Mouse (Mus musculus): ENCODE measurements around the gene Ppp1r13l. TPM values are rescaled to one million over a fixed set of nuclear protein-coding genes. Genes with fewer than 3 reads are reported as not detected.

Ppp1r13l gene
- polyA plus RNA-seq, 1 experiment from 2014 or later, result 11.6 TPM

DNA sequence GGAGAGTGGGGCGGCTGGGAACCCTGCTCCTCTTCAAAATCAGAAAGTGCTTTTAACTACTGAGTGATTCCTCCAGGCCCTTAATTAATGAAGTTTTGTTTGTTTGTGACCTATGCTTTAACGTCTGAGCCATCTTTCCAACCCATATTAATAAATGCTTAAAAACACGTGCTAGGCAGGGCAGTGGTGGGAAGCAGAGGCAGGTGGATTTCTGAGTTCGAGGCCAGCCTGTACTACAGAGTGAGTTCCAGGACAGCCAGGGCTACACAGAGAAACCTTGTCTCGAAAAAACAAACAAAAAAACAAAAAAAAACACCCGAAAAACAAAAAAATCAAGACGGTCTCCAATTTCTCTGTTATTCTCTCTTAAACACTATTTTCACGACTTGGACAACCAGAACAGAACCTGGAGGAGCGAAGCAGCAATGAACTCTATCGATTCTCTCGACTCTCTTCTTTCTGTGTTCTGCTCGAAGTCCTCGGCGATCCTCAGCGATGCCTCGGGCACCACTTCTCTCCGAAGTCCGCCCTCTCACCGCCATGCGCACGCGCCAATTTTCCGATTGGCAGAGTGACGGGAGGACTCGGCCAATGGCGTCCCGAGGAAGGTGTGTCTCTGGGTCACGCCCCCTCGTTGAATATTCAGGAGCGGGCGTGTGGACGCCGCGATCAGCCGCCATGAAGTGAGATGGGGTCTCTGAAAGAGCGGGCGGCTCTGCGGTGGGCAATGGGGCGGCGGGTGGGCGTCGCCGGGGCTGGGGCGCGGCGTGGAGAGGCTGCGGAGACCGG lies 22.0 kb downstream of the Ppp1r13l start, which contains the start of gene Ercc2:
TSS of gene Ercc2 (plus strand) at position 634 of the 789 bp plus-strand sequence.
- peak; percentile 96 for ATAC-seq (ENCODE audit: low read depth)
- 8% methylated on average over 32 of the region's 48 CpGs for WGBS
- DNase-seq (ENCODE audit: low spot score), result peak; percentile 99

GRCm38 (mm10) chr7:19382166-19382541 lies 22.6 kb downstream of the Ppp1r13l start:
- DNase-seq (ENCODE audit: low spot score) (no peak), ATAC-seq (ENCODE audit: low read depth) (peak; percentile 56)
- Histone ChIP-seq H3K9ac (ENCODE audit: low read depth, low read length) (peak overlapping the region; percentile 89), H3K4me1 (ENCODE audit: control insufficient read depth, insufficient read depth, low read length) (peaks cover 9% of the 10 kb centered on the region), H3K9me3 (ENCODE audit: control insufficient read depth, low read length) (no peaks in the 10 kb centered on the region), H3K4me3 (ENCODE audit: low read depth, low read length) (peak overlapping the region; percentile 89), H3K27ac (replicated peaks; ENCODE audit: low read depth, low read length) (0 out of 2 replicates have a peak overlapping the region, but pooled peaks have one; percentile 21), H3K4me2 (ENCODE audit: low read depth, low read length) (peak overlapping the region; percentile 88), H3K27me3 (replicated peaks; ENCODE audit: control insufficient read depth, insufficient read depth, low read length) (no peaks in the 10 kb centered on the region), H3K36me3 (ENCODE audit: control insufficient read depth, insufficient read depth, low read length) (peaks cover 45% of the 10 kb centered on the region)
- 0% methylated on average over 14 of the region's 37 CpGs for WGBS

More for the DNA sequence above, 22.0 kb downstream of the Ppp1r13l start, which contains the start of gene Ercc2:
- Histone ChIP-seq H3K36me3 (ENCODE audit: control insufficient read depth, insufficient read depth, low read length) (peaks cover 43% of the 10 kb centered on the region), H3K27me3 (replicated peaks; ENCODE audit: control insufficient read depth, insufficient read depth, low read length) (no peaks in the 10 kb centered on the region), H3K9me3 (ENCODE audit: control insufficient read depth, low read length) (no peaks in the 10 kb centered on the region), H3K4me1 (ENCODE audit: control insufficient read depth, insufficient read depth, low read length) (peaks cover 9% of the 10 kb centered on the region), H3K27ac (replicated peaks; ENCODE audit: low read depth, low read length) (0 out of 2 replicates have a peak within 1 kb of the TSS, but pooled peaks have one; percentile 21), H3K4me3 (ENCODE audit: low read depth, low read length) (peak within 1 kb of the TSS; percentile 89), H3K9ac (ENCODE audit: low read depth, low read length) (peak within 1 kb of the TSS; percentile 89), H3K4me2 (ENCODE audit: low read depth, low read length) (peak within 1 kb of the TSS; percentile 88)

DNA sequence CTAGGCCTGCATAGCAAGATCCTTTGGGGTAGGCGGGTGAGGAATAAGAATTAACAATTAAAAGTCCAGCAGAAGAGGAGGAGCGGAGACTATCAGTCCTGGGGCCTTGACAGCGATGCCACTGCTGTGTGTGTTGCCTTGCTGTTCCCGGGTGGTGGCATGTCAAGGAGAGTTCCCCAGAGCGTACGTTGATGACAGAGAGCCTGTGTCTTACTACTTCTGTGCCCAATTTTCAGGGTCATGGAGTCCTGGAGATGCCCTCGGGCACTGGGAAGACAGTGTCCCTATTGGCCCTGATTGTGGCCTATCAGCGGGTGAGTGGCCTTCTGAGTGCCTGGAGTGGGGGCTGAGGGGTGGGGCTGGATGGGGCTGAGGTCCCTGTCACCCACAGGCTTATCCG lies 24.2 kb downstream of the Ppp1r13l start:
- H3K4me2 ChIP-seq (ENCODE audit: low read depth, low read length), result no peak overlapping the region
- H3K27me3 ChIP-seq (replicated peaks; ENCODE audit: control insufficient read depth, insufficient read depth, low read length), result no peaks in the 10 kb centered on the region
- no peak overlapping the region for H3K4me3 ChIP-seq (ENCODE audit: low read depth, low read length)
- WGBS, result 65% methylated on average over 9 of the region's 9 CpGs
- no peak for DNase-seq (ENCODE audit: low spot score)
- no peak overlapping the region for H3K27ac ChIP-seq (replicated peaks; ENCODE audit: low read depth, low read length)
- peaks cover 47% of the 10 kb centered on the region for H3K36me3 ChIP-seq (ENCODE audit: control insufficient read depth, insufficient read depth, low read length)
- H3K9ac ChIP-seq (ENCODE audit: low read depth, low read length), result no peak overlapping the region; the same call in 1 of the 2 replicates
- no peak for ATAC-seq (ENCODE audit: low read depth)
- H3K9me3 ChIP-seq (ENCODE audit: control insufficient read depth, low read length), result no peaks in the 10 kb centered on the region
- H3K4me1 ChIP-seq (ENCODE audit: control insufficient read depth, insufficient read depth, low read length), result peaks cover 9% of the 10 kb centered on the region

GRCm38 (mm10) chr7:19388699-19389413 lies 29.3 kb downstream of the Ppp1r13l start:
- no peak overlapping the region for H3K4me3 ChIP-seq (ENCODE audit: low read depth, low read length)
- H3K27me3 ChIP-seq (replicated peaks; ENCODE audit: control insufficient read depth, insufficient read depth, low read length), result no peaks in the 10 kb centered on the region
- no peaks in the 10 kb centered on the region for H3K9me3 ChIP-seq (ENCODE audit: control insufficient read depth, low read length)
- ATAC-seq (ENCODE audit: low read depth), result peak; percentile 44; the same call in 1 of the 2 replicates
- H3K27ac ChIP-seq (replicated peaks; ENCODE audit: low read depth, low read length), result no peak overlapping the region; the same call in 1 of the 2 replicates
- H3K4me2 ChIP-seq (ENCODE audit: low read depth, low read length), result no peak overlapping the region
- 76% methylated on average over 9 of the region's 10 CpGs for WGBS
- no peak overlapping the region for H3K9ac ChIP-seq (ENCODE audit: low read depth, low read length)
- H3K4me1 ChIP-seq (ENCODE audit: control insufficient read depth, insufficient read depth, low read length), result no peaks in the 10 kb centered on the region
- peaks cover 96% of the 10 kb centered on the region for H3K36me3 ChIP-seq (ENCODE audit: control insufficient read depth, insufficient read depth, low read length)
- DNase-seq (ENCODE audit: low spot score), result peak; percentile 74

GRCm38 (mm10) chr7:19394484-19394883 lies 34.9 kb downstream of the Ppp1r13l start:
- no peak overlapping the region for H3K4me3 ChIP-seq (ENCODE audit: low read depth, low read length)
- 85% methylated on average over 6 of the region's 8 CpGs for WGBS
- H3K27ac ChIP-seq (replicated peaks; ENCODE audit: low read depth, low read length), result no peak overlapping the region

DNA sequence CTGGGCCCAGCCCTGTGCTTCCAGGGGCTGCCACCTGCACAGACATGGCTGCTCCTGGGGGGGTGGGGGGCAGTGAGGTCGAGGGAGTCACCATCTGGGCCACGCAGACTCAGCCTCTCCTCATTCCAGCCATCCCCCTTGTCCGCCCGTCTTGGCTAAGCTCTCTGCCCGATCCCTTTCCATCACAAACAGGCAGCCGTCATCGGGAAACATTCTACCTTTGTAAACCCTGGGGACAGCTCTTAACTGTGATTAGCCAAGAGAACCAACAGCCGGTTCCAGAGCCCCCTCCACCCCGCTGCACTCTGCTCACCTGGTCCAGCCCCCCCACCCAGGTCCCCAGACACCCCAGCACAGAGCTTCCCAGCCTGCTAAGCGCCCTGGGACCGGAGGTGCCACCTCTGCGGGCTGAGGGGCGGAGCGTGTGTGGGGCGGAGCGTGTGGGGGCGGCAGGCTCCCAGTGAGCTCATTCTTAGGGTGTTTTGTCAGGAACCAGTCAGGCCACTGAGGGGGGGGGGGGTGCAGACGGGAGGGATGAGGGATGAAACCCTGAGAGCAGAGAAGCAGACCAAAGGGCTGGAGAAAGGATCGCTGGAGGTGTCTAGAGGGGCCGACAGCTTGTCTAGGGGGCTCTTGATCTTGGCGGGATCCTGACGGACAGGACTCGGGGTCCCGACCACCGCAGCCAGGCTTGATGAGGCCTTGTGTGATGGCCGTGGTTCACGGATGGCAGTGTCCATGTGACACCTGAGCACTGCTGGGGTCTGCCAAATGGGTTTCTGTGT lies 40.1 kb downstream of the Ppp1r13l start:
- Histone ChIP-seq H3K9me3 (ENCODE audit: control insufficient read depth, low read length) (peaks cover 7% of the 10 kb centered on the region; the same call in 1 of the 2 replicates), H3K4me3 (ENCODE audit: low read depth, low read length) (peak overlapping the region; percentile 28), H3K4me1 (ENCODE audit: control insufficient read depth, insufficient read depth, low read length) (peaks cover 5% of the 10 kb centered on the region; the same call in 1 of the 2 replicates), H3K9ac (ENCODE audit: low read depth, low read length) (peak overlapping the region; percentile 55), H3K27me3 (replicated peaks; ENCODE audit: control insufficient read depth, insufficient read depth, low read length) (peaks cover 43% of the 10 kb centered on the region), H3K36me3 (ENCODE audit: control insufficient read depth, insufficient read depth, low read length) (peaks cover 14% of the 10 kb centered on the region), H3K4me2 (ENCODE audit: low read depth, low read length) (peak overlapping the region; percentile 55), H3K27ac (replicated peaks; ENCODE audit: low read depth, low read length) (peak overlapping the region; percentile 55)
- 3% methylated on average over 26 of the region's 27 CpGs for WGBS
- ATAC-seq (ENCODE audit: low read depth), result peak; percentile 72
- peak; percentile 72 for DNase-seq (ENCODE audit: low spot score)

More at GRCm38 (mm10) chr7:19394484-19394883, 34.9 kb downstream of the Ppp1r13l start:
- peaks cover 66% of the 10 kb centered on the region for H3K36me3 ChIP-seq (ENCODE audit: control insufficient read depth, insufficient read depth, low read length)
- H3K4me1 ChIP-seq (ENCODE audit: control insufficient read depth, insufficient read depth, low read length), result peaks cover 2% of the 10 kb centered on the region; the same call in 1 of the 2 replicates
- H3K9ac ChIP-seq (ENCODE audit: low read depth, low read length), result no peak overlapping the region
- ATAC-seq (ENCODE audit: low read depth) (no peak), DNase-seq (ENCODE audit: low spot score) (no peak)
- H3K9me3 ChIP-seq (ENCODE audit: control insufficient read depth, low read length), result no peaks in the 10 kb centered on the region
- H3K27me3 ChIP-seq (replicated peaks; ENCODE audit: control insufficient read depth, insufficient read depth, low read length), result peaks cover 4% of the 10 kb centered on the region; the same call in 1 of the 2 replicates
- H3K4me2 ChIP-seq (ENCODE audit: low read depth, low read length), result no peak overlapping the region

DNA sequence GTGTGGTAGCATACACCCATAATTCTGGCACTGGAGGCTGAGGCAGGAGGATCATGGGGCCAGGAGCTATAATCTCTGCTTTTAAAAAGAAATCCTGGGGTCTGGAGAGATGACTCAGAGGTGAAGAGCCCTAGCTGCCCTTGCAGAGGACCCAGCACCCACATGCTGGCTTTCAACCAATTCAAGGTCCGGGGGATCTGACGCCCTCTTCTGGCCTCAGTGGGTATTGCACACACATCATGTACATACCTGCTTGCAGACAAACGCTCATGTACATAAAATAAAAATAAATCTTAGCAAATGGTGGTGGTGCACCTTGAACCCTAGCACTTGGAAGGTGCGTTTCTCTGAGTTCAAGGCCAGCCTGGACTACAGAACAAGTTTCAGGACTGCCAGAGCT lies 41.4 kb downstream of the Ppp1r13l start:
- H3K4me3 ChIP-seq (ENCODE audit: low read depth, low read length), result no peak overlapping the region
- DNase-seq (ENCODE audit: low spot score), result no peak
- H3K9ac ChIP-seq (ENCODE audit: low read depth, low read length), result no peak overlapping the region
- peaks cover 49% of the 10 kb centered on the region for H3K27me3 ChIP-seq (replicated peaks; ENCODE audit: control insufficient read depth, insufficient read depth, low read length)
- peaks cover 5% of the 10 kb centered on the region; the same call in 1 of the 2 replicates for H3K4me1 ChIP-seq (ENCODE audit: control insufficient read depth, insufficient read depth, low read length)
- H3K4me2 ChIP-seq (ENCODE audit: low read depth, low read length), result no peak overlapping the region
- no peak overlapping the region for H3K27ac ChIP-seq (replicated peaks; ENCODE audit: low read depth, low read length)
- peaks cover 1% of the 10 kb centered on the region; the same call in 1 of the 2 replicates for H3K36me3 ChIP-seq (ENCODE audit: control insufficient read depth, insufficient read depth, low read length)
- peaks cover 7% of the 10 kb centered on the region; the same call in 1 of the 2 replicates for H3K9me3 ChIP-seq (ENCODE audit: control insufficient read depth, low read length)
- 84% methylated on average over 4 of the region's 4 CpGs for WGBS
- ATAC-seq (ENCODE audit: low read depth), result no peak
